Mouse (Mus musculus): ENCODE results near the gene Chat.
"Not testable (repeated sequence)": the region's sequence is repeated elsewhere in the genome, so short reads cannot be mapped to it uniquely, and the experiment has no call there.

The Chat gene

GRCm38 (mm10) chr14:32463211-32464040, 2.4 kb downstream of the Chat start:
- DNase-seq (ENCODE audit: extremely low read depth, low read depth, low spot score), result no peak

- DNase-seq (ENCODE audit: extremely low read depth, low read depth, low spot score), result no peak
These were observed 13.2 kb downstream of the Chat start for GRCm38 (mm10) chr14:32452552-32452951.

- DNase-seq (ENCODE audit: extremely low read depth, low read depth, low spot score), result no peak
These were observed 18.8 kb downstream of the Chat start for GRCm38 (mm10) chr14:32446989-32447388.

- DNase-seq (ENCODE audit: extremely low read depth, low read depth, low spot score), result no peak
These were observed 22.3 kb downstream of the Chat start for GRCm38 (mm10) chr14:32443446-32443845.

- no peak for DNase-seq (ENCODE audit: extremely low read depth, low read depth, low spot score)
These were observed 26.0 kb downstream of the Chat start for GRCm38 (mm10) chr14:32439744-32440143.

GRCm38 (mm10) chr14:32439316-32439715, 26.5 kb downstream of the Chat start:
- no peak for DNase-seq (ENCODE audit: extremely low read depth, low read depth, low spot score)

GRCm38 (mm10) chr14:32437352-32437793, 28.4 kb downstream of the Chat start:
- DNase-seq (ENCODE audit: extremely low read depth, low read depth, low spot score), result no peak

- DNase-seq (ENCODE audit: extremely low read depth, low read depth, low spot score), result no peak
These were observed 36.7 kb downstream of the Chat start for GRCm38 (mm10) chr14:32429030-32429602.

- DNase-seq (ENCODE audit: extremely low read depth, low read depth, low spot score), result no peak
These were observed 41.8 kb downstream of the Chat start for GRCm38 (mm10) chr14:32423946-32424345.

- no peak for DNase-seq (ENCODE audit: extremely low read depth, low read depth, low spot score)
These were observed 47.0 kb downstream of the Chat start for GRCm38 (mm10) chr14:32418747-32419146.

GRCm38 (mm10) chr14:32412075-32412474, 53.7 kb downstream of the Chat start:
- DNase-seq (ENCODE audit: extremely low read depth, low read depth, low spot score), result no peak

GRCm38 (mm10) chr14:32410084-32410483, 55.7 kb downstream of the Chat start:
- DNase-seq (ENCODE audit: extremely low read depth, low read depth, low spot score), result no peak

- DNase-seq (ENCODE audit: extremely low read depth, low read depth, low spot score), result not testable (repeated sequence)
These were observed 60.4 kb downstream of the Chat start for GRCm38 (mm10) chr14:32405399-32405798.

- no peak for DNase-seq (ENCODE audit: extremely low read depth, low read depth, low spot score)
These were observed 77.6 kb downstream of the Chat start, which contains the start of gene 1700024G13Rik for GRCm38 (mm10) chr14:32388196-32388595. 1700024G13Rik (minus strand) TSS chr14:32388391.

- no peak for DNase-seq (ENCODE audit: extremely low read depth, low read depth, low spot score)
These were observed 84.2 kb downstream of the Chat start for GRCm38 (mm10) chr14:32381619-32382018.

- DNase-seq (ENCODE audit: extremely low read depth, low read depth, low spot score), result no peak
These were observed 84.7 kb downstream of the Chat start for GRCm38 (mm10) chr14:32381066-32381465.

GRCm38 (mm10) chr14:32380099-32380480, 85.7 kb downstream of the Chat start:
- DNase-seq (ENCODE audit: extremely low read depth, low read depth, low spot score), result no peak

- DNase-seq (ENCODE audit: extremely low read depth, low read depth, low spot score), result no peak
These were observed 86.2 kb downstream of the Chat start for GRCm38 (mm10) chr14:32379395-32380098.

- no peak for DNase-seq (ENCODE audit: extremely low read depth, low read depth, low spot score)
These were observed 93.3 kb downstream of the Chat start for GRCm38 (mm10) chr14:32372510-32372909.

- DNase-seq (ENCODE audit: extremely low read depth, low read depth, low spot score), result no peak
These were observed 96.0 kb downstream of the Chat start for GRCm38 (mm10) chr14:32369756-32370155.

GRCm38 (mm10) chr14:32364359-32364758, 101.4 kb downstream of the Chat start:
- DNase-seq (ENCODE audit: extremely low read depth, low read depth, low spot score), result no peak
